Mouse (Mus musculus): ENCODE results near the gene Tmem86b. TPM values are rescaled to one million over a fixed set of nuclear protein-coding genes. Genes with fewer than 3 reads are reported as not detected.

Gene Tmem86b
- 17.2 and 23.1 TPM in 2 replicates for polyA plus RNA-seq (2012; rRNA removed)
- 1.4 and 2.3 TPM in 2 replicates for polyA plus RNA-seq (2014; fragmentation: Nextera tagmentation; extraction: Ambion mirVana)

GRCm38 (mm10) chr7:4631031-4631430 is at the start of gene Tmem86b:
Gene Tmem86b, minus strand, starts transcription at chr7:4631422.
- no peak for TF ChIP-seq POLR2A (IDR thresholded peaks at IDR 0.05; ENCODE audit: borderline replicate concordance, extremely low read depth, insufficient read depth, insufficient read length)
- WGBS: 94% methylated on average over 4 of the region's 4 CpGs

GRCm38 (mm10) chr7:4675200-4675599 is 44.0 kb upstream of the Tmem86b start:
- ATAC-seq (ENCODE audit: low FRiP score, low read depth): no peak
- Histone ChIP-seq H3K4me2 (replicated peaks; ENCODE audit: low read depth, low read length, severe bottlenecking) (no peak overlapping the region), H3K9ac (ENCODE audit: low read depth, low read length, severe bottlenecking) (no peak overlapping the region), H3K9me3 (ENCODE audit: control insufficient read depth, low read length) (no peaks in the 10 kb centered on the region), H3K4me3 (replicated peaks; ENCODE audit: low read length) (no peak overlapping the region), H3K27me3 (ENCODE audit: control insufficient read depth, insufficient read depth, low read length) (no peaks in the 10 kb centered on the region), H3K4me1 (ENCODE audit: control insufficient read depth, insufficient read depth, low read length) (no peaks in the 10 kb centered on the region), H3K36me3 (ENCODE audit: control insufficient read depth, insufficient read depth, low read length) (peaks cover 67% of the 10 kb centered on the region), H3K27ac (replicated peaks; ENCODE audit: low read depth, low read length) (no peak overlapping the region)
- no peak for TF ChIP-seq POLR2A (IDR thresholded peaks at IDR 0.05; ENCODE audit: borderline replicate concordance, extremely low read depth, insufficient read depth, insufficient read length)
- DNase-seq (ENCODE audit: low spot score): no peak
- WGBS: 85% methylated on average over 7 of the region's 7 CpGs

More at GRCm38 (mm10) chr7:4631031-4631430, at the start of gene Tmem86b:
- Histone ChIP-seq H3K4me2 (replicated peaks; ENCODE audit: low read depth, low read length, severe bottlenecking) (no peak within 1 kb of the TSS), H3K9ac (ENCODE audit: low read depth, low read length, severe bottlenecking) (no peak within 1 kb of the TSS), H3K27ac (replicated peaks; ENCODE audit: low read depth, low read length) (no peak within 1 kb of the TSS), H3K27me3 (ENCODE audit: control insufficient read depth, insufficient read depth, low read length) (no peaks in the 10 kb centered on the region), H3K4me1 (ENCODE audit: control insufficient read depth, insufficient read depth, low read length) (no peaks in the 10 kb centered on the region), H3K4me3 (replicated peaks; ENCODE audit: low read length) (no peak within 1 kb of the TSS), H3K9me3 (ENCODE audit: control insufficient read depth, low read length) (no peaks in the 10 kb centered on the region), H3K36me3 (ENCODE audit: control insufficient read depth, insufficient read depth, low read length) (peaks cover 74% of the 10 kb centered on the region)
- DNase-seq (ENCODE audit: low spot score) (no peak), ATAC-seq (ENCODE audit: low FRiP score, low read depth) (no peak)

- Histone ChIP-seq H3K27ac (replicated peaks; ENCODE audit: low read depth, low read length) (no peak overlapping the region), H3K27me3 (ENCODE audit: control insufficient read depth, insufficient read depth, low read length) (no peaks in the 10 kb centered on the region), H3K4me2 (replicated peaks; ENCODE audit: low read depth, low read length, severe bottlenecking) (no peak overlapping the region), H3K4me1 (ENCODE audit: control insufficient read depth, insufficient read depth, low read length) (no peaks in the 10 kb centered on the region), H3K36me3 (ENCODE audit: control insufficient read depth, insufficient read depth, low read length) (peaks cover 66% of the 10 kb centered on the region), H3K4me3 (replicated peaks; ENCODE audit: low read length) (no peak overlapping the region), H3K9ac (ENCODE audit: low read depth, low read length, severe bottlenecking) (no peak overlapping the region), H3K9me3 (ENCODE audit: control insufficient read depth, low read length) (no peaks in the 10 kb centered on the region)
- 93% methylated on average over 12 of the region's 12 CpGs for WGBS
- no peak for ATAC-seq (ENCODE audit: low FRiP score, low read depth)
- no peak for TF ChIP-seq POLR2A (IDR thresholded peaks at IDR 0.05; ENCODE audit: borderline replicate concordance, extremely low read depth, insufficient read depth, insufficient read length)
- no peak for DNase-seq (ENCODE audit: low spot score)
Observed at GRCm38 (mm10) chr7:4674114-4674731, 43.0 kb upstream of the Tmem86b start.

- no peak for TF ChIP-seq POLR2A (IDR thresholded peaks at IDR 0.05; ENCODE audit: borderline replicate concordance, extremely low read depth, insufficient read depth, insufficient read length)
- DNase-seq (ENCODE audit: low spot score): peak; percentile 40
Observed at GRCm38 (mm10) chr7:4671956-4672355, 40.7 kb upstream of the Tmem86b start.

DNA sequence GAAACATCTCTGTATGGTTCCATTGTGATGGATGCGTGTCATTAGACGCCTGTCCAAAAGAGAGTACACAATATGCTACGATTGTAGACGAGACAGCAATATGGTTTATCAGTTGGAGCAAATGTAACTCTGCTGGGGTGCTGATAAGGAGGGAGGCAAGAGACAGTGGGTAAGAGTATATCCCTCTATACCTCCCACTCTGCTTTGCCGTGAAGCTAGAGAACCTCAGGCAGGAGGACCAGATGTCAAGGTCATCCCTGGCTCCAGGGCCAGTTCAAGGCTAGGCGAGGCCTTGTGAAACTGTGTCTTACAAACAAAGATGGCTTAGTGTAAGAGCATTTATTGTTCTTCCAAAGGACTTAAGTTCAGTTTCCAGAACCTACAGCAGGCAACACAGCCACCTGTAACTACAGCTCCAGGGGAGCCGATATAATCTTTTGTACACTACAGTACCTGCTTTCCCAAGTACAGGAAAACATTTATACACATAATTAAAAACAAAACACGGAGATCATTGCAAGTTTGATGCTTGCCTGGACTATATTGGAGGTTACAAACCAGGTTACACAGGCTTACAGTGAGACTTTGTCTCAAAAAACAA is 39.5 kb upstream of the Tmem86b start:
- Histone ChIP-seq H3K9me3 (ENCODE audit: control insufficient read depth, low read length) (no peaks in the 10 kb centered on the region), H3K27ac (replicated peaks; ENCODE audit: low read depth, low read length) (no peak overlapping the region), H3K4me2 (replicated peaks; ENCODE audit: low read depth, low read length, severe bottlenecking) (no peak overlapping the region), H3K4me1 (ENCODE audit: control insufficient read depth, insufficient read depth, low read length) (no peaks in the 10 kb centered on the region), H3K36me3 (ENCODE audit: control insufficient read depth, insufficient read depth, low read length) (peaks cover 68% of the 10 kb centered on the region), H3K4me3 (replicated peaks; ENCODE audit: low read length) (no peak overlapping the region), H3K9ac (ENCODE audit: low read depth, low read length, severe bottlenecking) (no peak overlapping the region), H3K27me3 (ENCODE audit: control insufficient read depth, insufficient read depth, low read length) (no peaks in the 10 kb centered on the region)
- DNase-seq (ENCODE audit: low spot score) (no peak), ATAC-seq (ENCODE audit: low FRiP score, low read depth) (no peak)
- TF ChIP-seq POLR2A (IDR thresholded peaks at IDR 0.05; ENCODE audit: borderline replicate concordance, extremely low read depth, insufficient read depth, insufficient read length): no peak
- WGBS: 92% methylated on average over 8 of the region's 8 CpGs

More at GRCm38 (mm10) chr7:4671956-4672355, 40.7 kb upstream of the Tmem86b start:
- Histone ChIP-seq H3K4me2 (replicated peaks; ENCODE audit: low read depth, low read length, severe bottlenecking) (no peak overlapping the region), H3K4me3 (replicated peaks; ENCODE audit: low read length) (no peak overlapping the region), H3K36me3 (ENCODE audit: control insufficient read depth, insufficient read depth, low read length) (peaks cover 66% of the 10 kb centered on the region), H3K4me1 (ENCODE audit: control insufficient read depth, insufficient read depth, low read length) (no peaks in the 10 kb centered on the region), H3K9me3 (ENCODE audit: control insufficient read depth, low read length) (no peaks in the 10 kb centered on the region), H3K9ac (ENCODE audit: low read depth, low read length, severe bottlenecking) (no peak overlapping the region), H3K27ac (replicated peaks; ENCODE audit: low read depth, low read length) (no peak overlapping the region), H3K27me3 (ENCODE audit: control insufficient read depth, insufficient read depth, low read length) (no peaks in the 10 kb centered on the region)
- peak; percentile 41; the same call in 1 of the 2 replicates for ATAC-seq (ENCODE audit: low FRiP score, low read depth)
- WGBS: 71% methylated on average over 4 of the region's 4 CpGs
